Mouse (Mus musculus): Measurements from ENCODE around the gene Zfp13.
"Not testable (repeated sequence)": the region's sequence is repeated elsewhere in the genome, so short reads cannot be mapped to it uniquely, and the experiment has no call there.

The Zfp13 gene

DNA sequence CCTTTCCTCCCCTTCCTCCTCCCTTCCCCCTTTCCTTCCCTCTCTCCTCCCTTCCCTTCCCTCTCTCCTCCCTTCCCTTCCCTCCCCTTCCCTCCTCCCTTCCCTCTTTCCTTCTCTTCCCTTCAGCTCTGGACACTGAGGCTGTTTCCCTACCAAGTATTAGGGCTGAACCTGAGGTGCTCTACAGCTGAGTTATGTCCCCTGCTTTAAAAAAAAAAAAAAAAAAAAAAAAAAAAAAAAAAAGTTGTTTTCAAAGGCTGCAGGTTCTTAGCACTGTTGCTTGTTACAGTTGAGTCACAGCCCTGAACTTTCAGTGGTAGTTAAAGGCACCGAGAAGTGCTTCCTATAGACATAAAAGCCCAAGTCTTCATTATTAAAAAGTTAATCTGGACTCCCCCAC is 67.9 kb downstream of the Zfp13 start:
- not testable (repeated sequence) for DNase-seq
